Comparison of ENCODE assay signal across 9 mouse cellular contexts in the genomic region with DNA sequence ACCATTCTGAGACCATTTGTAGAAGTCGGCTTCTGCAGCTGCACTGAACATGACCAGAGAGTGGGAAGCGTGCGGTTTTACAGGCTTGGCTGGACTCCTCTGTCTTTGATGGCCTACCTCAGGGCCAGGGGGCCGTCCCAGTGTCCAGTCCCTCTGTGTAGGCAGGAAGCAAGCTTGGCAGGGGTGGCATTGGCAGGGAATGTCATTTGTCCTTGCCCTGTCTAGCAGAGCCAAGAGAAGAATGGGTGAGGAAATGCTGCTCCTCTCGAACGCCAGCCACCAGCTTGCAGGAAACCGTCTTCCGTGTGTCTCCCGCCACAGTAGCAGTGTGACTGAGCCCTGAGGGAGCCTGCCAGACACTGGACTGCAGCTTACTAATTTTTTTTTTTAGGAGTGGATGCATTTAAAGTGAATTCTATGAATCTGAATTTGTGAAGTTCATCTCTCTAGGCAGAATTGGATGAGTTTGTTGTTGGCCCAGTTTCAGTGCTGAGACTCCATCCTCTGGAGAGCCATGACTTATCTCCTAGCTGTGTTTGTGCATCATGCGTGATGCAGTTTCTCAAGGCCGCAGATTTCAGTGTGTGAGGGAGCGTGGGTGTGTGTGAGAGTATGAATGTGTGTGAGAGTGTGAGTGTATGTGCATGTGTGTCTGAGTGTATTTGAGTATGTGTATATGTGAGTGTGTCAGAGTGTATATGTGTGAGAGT. TPM values are rescaled to one million over a fixed set of nuclear protein-coding genes. Genes with fewer than 3 reads are reported as not detected.
A peak's percentile ranks its signal among the peaks of the same experiment; 100 is the strongest.
DNase-seq lines count a peak whose midpoint lies in the region; ATAC-seq lines count a peak whose summit lies in the region.
"Had no signal": no experiment of that assay in that cellular context is flagged by ENCODE, and none has a peak within 500 bp of the region (broad histone marks: within the 10 kb centered on the region; RNA-seq: fewer than 3 reads in every experiment).

No protein-coding gene starts in this region.

- H3K27ac ChIP-seq in neural tube, embryonic 13.5 days (replicated peaks), result peak overlapping the region; percentile 54; the same call in 1 of the 2 replicates
- no peak overlapping the region; the same call in 1 of the 2 replicates for H3K27ac ChIP-seq in forebrain, embryonic 14.5 days (ENCODE audit: low read depth, low read length)
- no peak overlapping the region for H3K27ac ChIP-seq in forebrain, embryonic 16.5 days (ENCODE audit: low read length)

- H3K9me3 ChIP-seq in neural tube, embryonic 13.5 days, result peaks cover 7% of the 10 kb centered on the region
- no peaks in the 10 kb centered on the region for H3K9me3 ChIP-seq in forebrain, embryonic 14.5 days (replicated peaks; ENCODE audit: control insufficient read depth, low read length)
- peaks cover 11% of the 10 kb centered on the region for H3K9me3 ChIP-seq in forebrain, embryonic 16.5 days (ENCODE audit: control insufficient read depth, low read length)

- ATAC-seq in neural tube, embryonic 13.5 days (ENCODE audit: low read depth), result no peak
- ATAC-seq in forebrain, embryonic 14.5 days, result no peak
- no peak for ATAC-seq in forebrain, embryonic 16.5 days

- H3K27me3 ChIP-seq in neural tube, embryonic 13.5 days, result no peaks in the 10 kb centered on the region
- no peaks in the 10 kb centered on the region for H3K27me3 ChIP-seq in forebrain, embryonic 14.5 days (replicated peaks; ENCODE audit: control insufficient read depth, insufficient read depth, low read length)
- H3K27me3 ChIP-seq in forebrain, embryonic 16.5 days (replicated peaks; ENCODE audit: control insufficient read depth, insufficient read depth, low read length), result no peaks in the 10 kb centered on the region

- 66% methylated on average over 12 of the region's 12 CpGs for WGBS in neural tube, embryonic 13.5 days
- WGBS in forebrain, embryonic 14.5 days, result 83% methylated on average over 12 of the region's 12 CpGs
- WGBS in forebrain, embryonic 16.5 days, result 80% methylated on average over 12 of the region's 12 CpGs

- H3K36me3 ChIP-seq in neural tube, embryonic 13.5 days, result peaks cover 21% of the 10 kb centered on the region
- 0 out of 2 replicates have a peak, but pooled peaks cover 3% of the 10 kb centered on the region for H3K36me3 ChIP-seq in forebrain, embryonic 14.5 days (ENCODE audit: control insufficient read depth, insufficient read depth, low read length)
- H3K36me3 ChIP-seq in forebrain, embryonic 16.5 days (ENCODE audit: control insufficient read depth, insufficient read depth), result peaks cover 14% of the 10 kb centered on the region; the same call in 1 of the 2 replicates

- H3K4me1 ChIP-seq in neural tube, embryonic 13.5 days (replicated peaks), result peaks cover 17% of the 10 kb centered on the region
- no peaks in the 10 kb centered on the region for H3K4me1 ChIP-seq in forebrain, embryonic 14.5 days (ENCODE audit: control insufficient read depth, insufficient read depth, low read length)
- no peaks in the 10 kb centered on the region for H3K4me1 ChIP-seq in forebrain, embryonic 16.5 days (replicated peaks; ENCODE audit: control insufficient read depth, insufficient read depth, low read length)

- H3K4me2 ChIP-seq in neural tube, embryonic 13.5 days, result no peak overlapping the region
- no peak overlapping the region for H3K4me2 ChIP-seq in forebrain, embryonic 14.5 days (ENCODE audit: low read length)
- no peak overlapping the region for H3K4me2 ChIP-seq in forebrain, embryonic 16.5 days (ENCODE audit: low read length)

- no peak overlapping the region for H3K9ac ChIP-seq in neural tube, embryonic 13.5 days
- H3K9ac ChIP-seq in forebrain, embryonic 14.5 days (ENCODE audit: low read length), result no peak overlapping the region
- no peak overlapping the region for H3K9ac ChIP-seq in forebrain, embryonic 16.5 days (replicated peaks; ENCODE audit: low read depth, low read length)

- no peak overlapping the region for H3K4me3 ChIP-seq in neural tube, embryonic 13.5 days
- H3K4me3 ChIP-seq in forebrain, embryonic 14.5 days (ENCODE audit: low read depth, low read length), result no peak overlapping the region
- no peak overlapping the region for H3K4me3 ChIP-seq in forebrain, embryonic 16.5 days (replicated peaks; ENCODE audit: low read length)

- intact Hi-C loops in gastrocnemius, postnatal 14 days (cut with DNase I; ENCODE audit: low total_unique reads), result no loop called here

- DNase-seq in gastrocnemius, postnatal 14 days, result peak; percentile 27
- DNase-seq in gastrocnemius, adult 8-10 months (ENCODE audit: low spot score in 2 of 2), result no peak
- DNase-seq in neural tube, embryonic 10.5 days (ENCODE audit: extremely low spot score, low spot score), result no peak
- DNase-seq in kidney, adult 18-20 months, result peak; percentile 27
- DNase-seq in lung, postnatal 4 days, result peak; percentile 66 to 89
- DNase-seq in forebrain, embryonic 14.5 days (ENCODE audit: low spot score), result no peak
- DNase-seq: B cell, adult 2 months had no signal

RNA-seq across cellular contexts. Expression of gene Lrrc8b, which starts 12.8 kb away (rescaled TPM):
- total RNA-seq in gastrocnemius, postnatal 14 days (2021), result 1 to 10 TPM; 5.0 to 5.7 TPM
- 1 to 10 TPM in 2 of 4 experiments, under 1 TPM in 2; 0.91 to 1.7 (median 1.3) TPM for total RNA-seq in gastrocnemius, adult 8-10 months (2022)
- polyA plus RNA-seq in neural tube, embryonic 13.5 days (2015; fragmentation: Nextera tagmentation; extraction: Ambion mirVana), result 13.3 and 13.5 TPM in 2 replicates
- 14.7 and 19.6 TPM in 2 replicates for polyA plus RNA-seq in forebrain, embryonic 14.5 days (2014; fragmentation: Nextera tagmentation; extraction: Ambion mirVana)
- polyA plus RNA-seq in forebrain, embryonic 16.5 days (2015; fragmentation: Nextera tagmentation; extraction: Ambion mirVana), result 17.6 and 18.8 TPM in 2 replicates

Comparison
In these comparisons a context has a peak if more than half of its experiments do, and no peak if none do; other contexts are left out.
1. DNase-seq: peak in gastrocnemius, postnatal 14 days (single experiment), kidney, adult 18-20 months (single experiment) and lung, postnatal 4 days (2 of 2); none in gastrocnemius, adult 8-10 months (0 of 2), neural tube, embryonic 10.5 days (single experiment) and forebrain, embryonic 14.5 days (single experiment).